Mouse (Mus musculus): ENCODE results near the gene Spg11. TPM values are rescaled to one million over a fixed set of nuclear protein-coding genes. Genes with fewer than 3 reads are reported as not detected.
"Not testable (repeated sequence)": the region's sequence is repeated elsewhere in the genome, so short reads cannot be mapped to it uniquely, and the experiment has no call there.

The Spg11 gene
- polyA plus RNA-seq, 1 experiment from 2014 or later, result 11.8 TPM

DNA sequence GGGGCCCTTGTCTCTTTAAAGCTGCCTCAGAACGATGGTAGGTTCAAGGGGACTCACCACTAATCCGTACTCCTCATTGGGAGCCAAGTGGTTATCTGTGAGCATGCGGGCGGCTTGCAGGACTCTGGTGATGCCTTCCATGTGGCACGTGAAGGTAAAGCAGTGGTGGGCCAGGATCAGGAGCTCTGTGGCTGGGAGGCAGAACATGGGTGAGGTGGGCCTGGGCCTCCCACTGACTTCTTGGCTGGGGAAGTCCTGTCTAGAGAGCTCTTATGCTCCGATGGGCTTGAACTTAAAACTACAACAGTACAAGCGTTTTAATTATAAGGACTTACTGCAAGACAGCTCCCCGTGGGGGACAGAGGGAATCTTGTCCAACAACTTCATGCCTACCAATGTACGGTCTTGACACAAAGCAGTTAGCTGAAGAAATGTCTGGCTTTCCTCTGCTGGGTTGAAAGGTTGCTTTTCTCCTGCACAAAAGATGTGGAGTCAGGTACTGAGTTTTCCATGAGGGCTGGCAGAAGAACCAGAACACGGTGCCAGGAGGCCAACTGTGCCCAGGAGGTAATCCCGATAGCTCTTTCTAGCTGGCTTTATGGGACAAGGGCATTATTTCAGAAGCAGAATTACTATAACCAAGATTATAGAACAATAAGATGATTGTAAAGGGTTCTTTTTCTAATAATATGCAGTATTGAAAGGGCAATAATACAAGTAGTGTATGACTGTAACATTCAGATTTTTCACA is 58.6 kb downstream of the Spg11 start:
- H3K36me3 ChIP-seq (ENCODE audit: control insufficient read depth, insufficient read depth, low read length), result peaks cover 3% of the 10 kb centered on the region; the same call in 1 of the 2 replicates

GRCm38 (mm10) chr2:122043926-122044325 is 74.3 kb downstream of the Spg11 start:
- no peaks in the 10 kb centered on the region for H3K27me3 ChIP-seq (ENCODE audit: control insufficient read depth, insufficient read depth, low read length)
- H3K4me1 ChIP-seq (replicated peaks; ENCODE audit: control insufficient read depth, insufficient read depth, low read length), result no peaks in the 10 kb centered on the region
- DNase-seq (ENCODE audit: low spot score), result no peak
- H3K9ac ChIP-seq (ENCODE audit: low read depth, low read length), result no peak overlapping the region
- H3K9me3 ChIP-seq (ENCODE audit: control insufficient read depth, low read length), result no peaks in the 10 kb centered on the region
- ATAC-seq (ENCODE audit: low FRiP score), result no peak
- H3K4me2 ChIP-seq (replicated peaks; ENCODE audit: low read depth, low read length), result no peak overlapping the region
- no peak overlapping the region for H3K4me3 ChIP-seq (ENCODE audit: low read depth, low read length)
- H3K27ac ChIP-seq (ENCODE audit: low read depth, low read length), result no peak overlapping the region
- 0 out of 2 replicates have a peak, but pooled peaks cover 5% of the 10 kb centered on the region for H3K36me3 ChIP-seq (ENCODE audit: control insufficient read depth, insufficient read depth, low read length)

More for the DNA sequence above, 58.6 kb downstream of the Spg11 start:
- DNase-seq (ENCODE audit: low spot score), result no peak
- Histone ChIP-seq H3K9me3 (ENCODE audit: control insufficient read depth, low read length) (no peaks in the 10 kb centered on the region), H3K27me3 (ENCODE audit: control insufficient read depth, insufficient read depth, low read length) (no peaks in the 10 kb centered on the region), H3K4me3 (ENCODE audit: low read depth, low read length) (no peak overlapping the region), H3K9ac (ENCODE audit: low read depth, low read length) (no peak overlapping the region), H3K27ac (ENCODE audit: low read depth, low read length) (no peak overlapping the region), H3K4me2 (replicated peaks; ENCODE audit: low read depth, low read length) (no peak overlapping the region), H3K4me1 (replicated peaks; ENCODE audit: control insufficient read depth, insufficient read depth, low read length) (no peaks in the 10 kb centered on the region)
- WGBS, result 95% methylated on average over 11 of the region's 11 CpGs
- ATAC-seq (ENCODE audit: low FRiP score), result no peak

DNA sequence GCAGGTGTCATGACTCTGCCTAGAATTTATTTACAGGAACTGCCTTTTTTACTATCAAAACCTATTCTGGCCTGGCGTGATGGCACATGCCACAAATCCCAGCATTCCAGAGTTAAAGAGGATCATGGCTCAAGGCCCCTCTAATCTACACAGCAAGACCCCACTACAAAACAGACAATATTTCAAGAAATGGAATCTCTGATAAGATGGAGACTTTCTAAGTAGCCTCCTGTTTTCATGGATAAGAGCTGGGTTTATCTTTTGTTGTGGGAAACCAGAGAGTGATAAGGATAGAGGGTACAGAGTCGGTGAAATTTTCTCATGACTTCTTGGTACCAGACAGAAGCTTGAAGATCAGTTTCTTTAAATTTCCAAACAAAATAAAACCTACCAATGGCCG is 82.1 kb downstream of the Spg11 start:
- Histone ChIP-seq H3K27ac (ENCODE audit: low read depth, low read length) (no peak overlapping the region), H3K27me3 (ENCODE audit: control insufficient read depth, insufficient read depth, low read length) (no peaks in the 10 kb centered on the region)

DNA sequence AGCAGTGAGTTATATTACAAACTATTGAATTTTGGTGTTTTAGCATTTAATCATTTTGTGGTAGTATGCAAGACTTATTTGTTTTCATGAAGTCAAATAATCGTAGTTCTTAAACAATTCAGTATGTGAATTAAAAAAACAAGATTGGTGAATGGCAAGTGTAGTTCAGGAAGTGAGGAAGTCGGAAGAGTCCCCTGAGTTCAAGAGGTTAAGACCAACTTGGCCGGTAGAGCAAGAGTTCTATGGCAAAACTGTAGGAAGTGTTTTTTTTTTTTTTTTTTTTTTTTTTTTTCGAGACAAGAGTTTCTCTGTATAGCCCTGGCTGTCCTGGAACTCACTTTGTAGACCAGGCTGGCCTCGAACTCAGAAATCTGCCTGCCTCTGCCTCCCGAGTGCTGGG is 86.2 kb downstream of the Spg11 start:
- Histone ChIP-seq H3K9me3 (ENCODE audit: control insufficient read depth, low read length) (no peaks in the 10 kb centered on the region), H3K27me3 (ENCODE audit: control insufficient read depth, insufficient read depth, low read length) (no peaks in the 10 kb centered on the region), H3K4me1 (replicated peaks; ENCODE audit: control insufficient read depth, insufficient read depth, low read length) (no peaks in the 10 kb centered on the region), H3K4me3 (ENCODE audit: low read depth, low read length) (no peak overlapping the region), H3K27ac (ENCODE audit: low read depth, low read length) (no peak overlapping the region), H3K36me3 (ENCODE audit: control insufficient read depth, insufficient read depth, low read length) (no peaks in the 10 kb centered on the region), H3K4me2 (replicated peaks; ENCODE audit: low read depth, low read length) (no peak overlapping the region), H3K9ac (ENCODE audit: low read depth, low read length) (no peak overlapping the region)
- DNase-seq (ENCODE audit: low spot score), result no peak
- WGBS, result 88% methylated on average over 5 of the region's 6 CpGs
- no peak for ATAC-seq (ENCODE audit: low FRiP score)

More for the DNA sequence above, 82.1 kb downstream of the Spg11 start:
- no peak for ATAC-seq (ENCODE audit: low FRiP score)
- 96% methylated on average over 3 of the region's 3 CpGs for WGBS
- Histone ChIP-seq H3K9me3 (ENCODE audit: control insufficient read depth, low read length) (no peaks in the 10 kb centered on the region), H3K36me3 (ENCODE audit: control insufficient read depth, insufficient read depth, low read length) (no peaks in the 10 kb centered on the region), H3K4me1 (replicated peaks; ENCODE audit: control insufficient read depth, insufficient read depth, low read length) (no peaks in the 10 kb centered on the region), H3K9ac (ENCODE audit: low read depth, low read length) (no peak overlapping the region), H3K4me3 (ENCODE audit: low read depth, low read length) (no peak overlapping the region), H3K4me2 (replicated peaks; ENCODE audit: low read depth, low read length) (no peak overlapping the region)
- no peak for DNase-seq (ENCODE audit: low spot score)

GRCm38 (mm10) chr2:122028756-122029700 is 89.2 kb downstream of the Spg11 start:
- WGBS, result 1% methylated on average over 62 of the region's 71 CpGs
- H3K9ac ChIP-seq (ENCODE audit: low read depth, low read length), result peak overlapping the region; percentile 82
- peak overlapping the region; percentile 71 for H3K27ac ChIP-seq (ENCODE audit: low read depth, low read length)
- H3K36me3 ChIP-seq (ENCODE audit: control insufficient read depth, insufficient read depth, low read length), result no peaks in the 10 kb centered on the region
- H3K4me2 ChIP-seq (replicated peaks; ENCODE audit: low read depth, low read length), result peak overlapping the region; percentile 70
- peak; percentile 59 for DNase-seq (ENCODE audit: low spot score)
- peak; percentile 73 for ATAC-seq (ENCODE audit: low FRiP score)
- no peaks in the 10 kb centered on the region for H3K9me3 ChIP-seq (ENCODE audit: control insufficient read depth, low read length)
- H3K27me3 ChIP-seq (ENCODE audit: control insufficient read depth, insufficient read depth, low read length), result no peaks in the 10 kb centered on the region
- H3K4me3 ChIP-seq (ENCODE audit: low read depth, low read length), result peak overlapping the region; percentile 94
- H3K4me1 ChIP-seq (replicated peaks; ENCODE audit: control insufficient read depth, insufficient read depth, low read length), result no peaks in the 10 kb centered on the region

GRCm38 (mm10) chr2:122027862-122028755 is 90.1 kb downstream of the Spg11 start, which contains the start of gene Eif3j1:
Gene Eif3j1 (plus strand): TSS chr2:122028546.
- whole genome bisulfite sequencing, result under 1% methylated on average over 46 of the region's 67 CpGs
- Histone ChIP-seq H3K27ac (ENCODE audit: low read depth, low read length) (peak within 1 kb of the TSS; percentile 72), H3K4me2 (replicated peaks; ENCODE audit: low read depth, low read length) (peak within 1 kb of the TSS; percentile 70), H3K27me3 (ENCODE audit: control insufficient read depth, insufficient read depth, low read length) (no peaks in the 10 kb centered on the region), H3K9ac (ENCODE audit: low read depth, low read length) (peak within 1 kb of the TSS; percentile 82), H3K9me3 (ENCODE audit: control insufficient read depth, low read length) (no peaks in the 10 kb centered on the region), H3K4me1 (replicated peaks; ENCODE audit: control insufficient read depth, insufficient read depth, low read length) (no peaks in the 10 kb centered on the region), H3K36me3 (ENCODE audit: control insufficient read depth, insufficient read depth, low read length) (no peaks in the 10 kb centered on the region), H3K4me3 (ENCODE audit: low read depth, low read length) (peak within 1 kb of the TSS; percentile 94)
- DNase-seq (ENCODE audit: low spot score) (peak; percentile 93), ATAC-seq (ENCODE audit: low FRiP score) (peak; percentile 100)

- ATAC-seq (ENCODE audit: low FRiP score); H3K9me3 ChIP-seq (ENCODE audit: control insufficient read depth, low read length); H3K9ac ChIP-seq (ENCODE audit: low read depth, low read length); DNase-seq (ENCODE audit: low spot score); H3K27me3 ChIP-seq (ENCODE audit: control insufficient read depth, insufficient read depth, low read length); H3K27ac ChIP-seq (ENCODE audit: low read depth, low read length); H3K4me2 ChIP-seq (replicated peaks; ENCODE audit: low read depth, low read length); H3K36me3 ChIP-seq (ENCODE audit: control insufficient read depth, insufficient read depth, low read length); H3K4me1 ChIP-seq (replicated peaks; ENCODE audit: control insufficient read depth, insufficient read depth, low read length); H3K4me3 ChIP-seq (ENCODE audit: low read depth, low read length): not testable (repeated sequence)
- WGBS, result 92% methylated on average over 10 of the region's 10 CpGs
Measured at GRCm38 (mm10) chr2:122027091-122027490, 91.1 kb downstream of the Spg11 start.

DNA sequence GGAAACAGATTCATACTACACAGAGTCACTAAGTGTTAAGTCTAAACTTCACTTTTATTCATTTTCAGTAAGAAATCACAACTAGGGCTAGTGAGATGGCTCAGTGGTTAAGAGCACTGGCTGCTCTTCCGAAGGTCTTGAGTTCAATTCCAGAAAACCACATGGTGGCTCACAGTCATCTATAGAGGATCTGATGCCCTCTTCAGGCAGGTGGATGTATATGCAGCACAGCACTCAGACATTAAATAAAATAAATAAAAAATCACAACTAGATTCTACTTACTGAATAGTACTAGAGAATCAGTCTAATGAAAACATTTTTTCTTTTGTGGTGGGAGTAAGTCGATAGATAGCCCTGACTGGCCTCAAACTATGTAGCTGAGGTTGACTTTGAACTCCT is 95.9 kb downstream of the Spg11 start:
- no peak for ATAC-seq (ENCODE audit: low FRiP score)
- Histone ChIP-seq H3K4me2 (replicated peaks; ENCODE audit: low read depth, low read length) (no peak overlapping the region), H3K4me1 (replicated peaks; ENCODE audit: control insufficient read depth, insufficient read depth, low read length) (no peaks in the 10 kb centered on the region), H3K9ac (ENCODE audit: low read depth, low read length) (no peak overlapping the region), H3K9me3 (ENCODE audit: control insufficient read depth, low read length) (no peaks in the 10 kb centered on the region), H3K27me3 (ENCODE audit: control insufficient read depth, insufficient read depth, low read length) (no peaks in the 10 kb centered on the region), H3K36me3 (ENCODE audit: control insufficient read depth, insufficient read depth, low read length) (no peaks in the 10 kb centered on the region), H3K4me3 (ENCODE audit: low read depth, low read length) (no peak overlapping the region), H3K27ac (ENCODE audit: low read depth, low read length) (no peak overlapping the region)
- 79% methylated on average over 2 of the region's 2 CpGs for WGBS
- DNase-seq (ENCODE audit: low spot score), result no peak
